Mouse (Mus musculus): ENCODE measurements at regions not wholly inside any gene's neighbourhood (a gene's known extent, or its start where the extent isn't known, plus 50 kb on each side); places are given as distances from the start of the nearest gene placed in this dataset.

DNA sequence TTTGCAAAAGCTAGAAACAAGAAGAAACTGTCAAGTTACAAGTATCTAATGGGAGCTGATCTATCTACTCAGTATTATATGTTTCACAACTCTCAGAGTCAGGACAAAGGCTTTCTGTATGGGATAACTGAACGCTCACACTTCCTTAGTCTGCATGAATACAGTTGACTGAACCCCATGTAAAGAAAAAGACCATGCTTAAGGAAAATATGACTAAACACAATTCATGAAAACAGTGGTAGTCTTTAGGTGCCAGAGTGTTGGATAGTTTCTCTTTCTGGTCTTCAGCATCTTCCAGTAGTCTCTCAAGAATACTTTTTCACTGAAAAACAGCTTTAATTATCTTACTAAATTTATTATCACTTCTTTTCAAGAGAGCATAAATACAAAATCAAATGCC, 78.7 kb upstream of the Klf6 start:
- 95% methylated on average over 1 of the region's 1 CpGs for WGBS
- H3K4me1 ChIP-seq (ENCODE audit: control insufficient read depth, insufficient read depth, low read length), result no peaks in the 10 kb centered on the region
- no peak overlapping the region for H3K27ac ChIP-seq (ENCODE audit: low read length)
- no peaks in the 10 kb centered on the region for H3K27me3 ChIP-seq (ENCODE audit: control insufficient read depth, insufficient read depth, low read depth, low read length)
- no peak overlapping the region for H3K4me2 ChIP-seq (ENCODE audit: low read length)
- ATAC-seq, result no peak
- no peaks in the 10 kb centered on the region for H3K36me3 ChIP-seq (ENCODE audit: control insufficient read depth, insufficient read depth, low read length)
- no peak overlapping the region for H3K4me3 ChIP-seq (ENCODE audit: low read depth, low read length)
- H3K9me3 ChIP-seq (replicated peaks; ENCODE audit: control insufficient read depth, low read length, poor library complexity, severe bottlenecking), result no peaks in the 10 kb centered on the region
- no peak overlapping the region for H3K9ac ChIP-seq (ENCODE audit: low read depth, low read length)

GRCm38 (mm10) chr13:5787114-5787513, 74.2 kb upstream of the Klf6 start:
- no peak overlapping the region for H3K4me2 ChIP-seq (ENCODE audit: low read length)
- no peaks in the 10 kb centered on the region for H3K36me3 ChIP-seq (ENCODE audit: control insufficient read depth, insufficient read depth, low read length)
- no peaks in the 10 kb centered on the region for H3K27me3 ChIP-seq (ENCODE audit: control insufficient read depth, insufficient read depth, low read depth, low read length)
- no peak overlapping the region for H3K27ac ChIP-seq (ENCODE audit: low read length)
- H3K4me1 ChIP-seq (ENCODE audit: control insufficient read depth, insufficient read depth, low read length), result no peaks in the 10 kb centered on the region
- no peaks in the 10 kb centered on the region for H3K9me3 ChIP-seq (replicated peaks; ENCODE audit: control insufficient read depth, low read length, poor library complexity, severe bottlenecking)
- no peak overlapping the region for H3K9ac ChIP-seq (ENCODE audit: low read depth, low read length)
- no peak overlapping the region for H3K4me3 ChIP-seq (ENCODE audit: low read depth, low read length)
- no peak for ATAC-seq

DNA sequence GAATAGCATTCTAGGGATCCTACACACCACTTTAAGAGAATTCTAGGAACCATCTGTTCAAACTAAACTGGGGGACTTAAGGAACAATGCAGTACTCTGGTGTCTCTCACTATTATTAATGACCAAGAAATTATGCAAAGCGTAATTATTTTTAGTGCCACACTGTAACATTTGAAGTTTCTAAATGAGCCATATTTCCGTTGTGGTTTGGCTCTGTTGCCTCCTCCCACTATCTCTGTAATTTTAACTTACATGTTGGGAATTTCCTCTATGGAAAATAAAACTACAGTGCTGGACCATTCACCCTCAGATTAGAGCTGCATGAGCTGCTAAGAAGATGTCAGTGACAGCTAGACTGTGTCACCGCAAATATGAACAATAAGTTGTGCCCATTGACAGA, 72.0 kb upstream of the Klf6 start:
- Histone ChIP-seq H3K36me3 (ENCODE audit: control insufficient read depth, insufficient read depth, low read length) (no peaks in the 10 kb centered on the region), H3K27me3 (ENCODE audit: control insufficient read depth, insufficient read depth, low read depth, low read length) (no peaks in the 10 kb centered on the region), H3K4me3 (ENCODE audit: low read depth, low read length) (no peak overlapping the region), H3K4me1 (ENCODE audit: control insufficient read depth, insufficient read depth, low read length) (no peaks in the 10 kb centered on the region), H3K27ac (ENCODE audit: low read length) (no peak overlapping the region), H3K9me3 (replicated peaks; ENCODE audit: control insufficient read depth, low read length, poor library complexity, severe bottlenecking) (no peaks in the 10 kb centered on the region), H3K4me2 (ENCODE audit: low read length) (no peak overlapping the region), H3K9ac (ENCODE audit: low read depth, low read length) (no peak overlapping the region)
- no peak for ATAC-seq
- WGBS, result 86% methylated on average over 3 of the region's 3 CpGs

DNA sequence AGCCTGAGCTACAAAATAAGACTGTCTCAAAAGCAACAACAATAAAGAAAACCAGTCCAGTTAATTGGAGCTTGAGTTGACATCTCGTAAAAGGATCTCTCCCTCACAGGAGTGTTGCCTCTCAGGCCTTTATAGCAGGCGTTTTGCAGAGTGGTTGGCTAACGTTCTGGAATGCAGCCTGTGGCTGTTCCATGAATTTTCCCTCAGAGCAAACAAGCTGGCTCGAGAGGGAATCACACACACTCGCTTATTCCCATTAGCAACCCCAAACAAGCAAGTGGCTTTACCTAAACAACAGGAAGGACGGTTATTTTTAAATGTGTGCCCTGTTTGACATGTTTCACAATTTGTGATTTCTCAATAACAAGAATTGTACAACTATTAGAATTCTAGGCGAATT, 59.2 kb upstream of the Klf6 start:
- ATAC-seq, result no peak

DNA sequence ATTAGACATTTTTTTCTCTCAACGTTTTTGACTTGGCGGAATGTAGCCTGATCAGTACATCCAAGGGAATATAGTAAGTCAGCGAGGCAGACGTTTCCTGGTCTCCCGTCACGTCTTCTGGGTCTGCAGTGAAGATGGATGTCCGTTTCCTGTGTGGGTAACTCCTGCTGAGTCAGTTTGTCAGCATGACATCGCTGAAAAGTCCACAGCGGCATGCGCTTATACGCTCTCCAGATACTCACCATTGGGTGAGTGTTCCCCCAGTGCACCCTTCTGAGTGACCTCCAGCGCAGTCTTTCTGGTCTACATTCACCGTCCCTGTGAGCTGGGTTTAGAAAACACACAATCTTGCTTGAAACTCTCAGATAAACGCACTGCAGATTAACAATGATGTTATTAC, 58.5 kb upstream of the Klf6 start:
- Histone ChIP-seq H3K27ac (ENCODE audit: low read length) (no peak overlapping the region), H3K27me3 (ENCODE audit: control insufficient read depth, insufficient read depth, low read depth, low read length) (no peaks in the 10 kb centered on the region), H3K9ac (ENCODE audit: low read depth, low read length) (no peak overlapping the region), H3K4me1 (ENCODE audit: control insufficient read depth, insufficient read depth, low read length) (no peaks in the 10 kb centered on the region), H3K9me3 (replicated peaks; ENCODE audit: control insufficient read depth, low read length, poor library complexity, severe bottlenecking) (no peaks in the 10 kb centered on the region), H3K4me2 (ENCODE audit: low read length) (no peak overlapping the region), H3K4me3 (ENCODE audit: low read depth, low read length) (no peak overlapping the region), H3K36me3 (ENCODE audit: control insufficient read depth, insufficient read depth, low read length) (no peaks in the 10 kb centered on the region)
- WGBS, result 78% methylated on average over 14 of the region's 14 CpGs
- ATAC-seq, result no peak

More for the DNA sequence above, 59.2 kb upstream of the Klf6 start:
- Histone ChIP-seq H3K36me3 (ENCODE audit: control insufficient read depth, insufficient read depth, low read length) (no peaks in the 10 kb centered on the region), H3K4me3 (ENCODE audit: low read depth, low read length) (no peak overlapping the region), H3K9me3 (replicated peaks; ENCODE audit: control insufficient read depth, low read length, poor library complexity, severe bottlenecking) (no peaks in the 10 kb centered on the region), H3K9ac (ENCODE audit: low read depth, low read length) (no peak overlapping the region), H3K4me1 (ENCODE audit: control insufficient read depth, insufficient read depth, low read length) (no peaks in the 10 kb centered on the region), H3K4me2 (ENCODE audit: low read length) (no peak overlapping the region), H3K27me3 (ENCODE audit: control insufficient read depth, insufficient read depth, low read depth, low read length) (no peaks in the 10 kb centered on the region), H3K27ac (ENCODE audit: low read length) (no peak overlapping the region)
- WGBS, result 57% methylated on average over 7 of the region's 7 CpGs

GRCm38 (mm10) chr13:5803540-5804380, 57.5 kb upstream of the Klf6 start:
- Histone ChIP-seq H3K9me3 (replicated peaks; ENCODE audit: control insufficient read depth, low read length, poor library complexity, severe bottlenecking) (no peaks in the 10 kb centered on the region), H3K4me3 (ENCODE audit: low read depth, low read length) (no peak overlapping the region), H3K4me1 (ENCODE audit: control insufficient read depth, insufficient read depth, low read length) (no peaks in the 10 kb centered on the region), H3K27me3 (ENCODE audit: control insufficient read depth, insufficient read depth, low read depth, low read length) (no peaks in the 10 kb centered on the region), H3K27ac (ENCODE audit: low read length) (no peak overlapping the region), H3K4me2 (ENCODE audit: low read length) (no peak overlapping the region), H3K36me3 (ENCODE audit: control insufficient read depth, insufficient read depth, low read length) (no peaks in the 10 kb centered on the region), H3K9ac (ENCODE audit: low read depth, low read length) (no peak overlapping the region)
- 10% methylated on average over 6 of the region's 6 CpGs for WGBS
- no peak for ATAC-seq

DNA sequence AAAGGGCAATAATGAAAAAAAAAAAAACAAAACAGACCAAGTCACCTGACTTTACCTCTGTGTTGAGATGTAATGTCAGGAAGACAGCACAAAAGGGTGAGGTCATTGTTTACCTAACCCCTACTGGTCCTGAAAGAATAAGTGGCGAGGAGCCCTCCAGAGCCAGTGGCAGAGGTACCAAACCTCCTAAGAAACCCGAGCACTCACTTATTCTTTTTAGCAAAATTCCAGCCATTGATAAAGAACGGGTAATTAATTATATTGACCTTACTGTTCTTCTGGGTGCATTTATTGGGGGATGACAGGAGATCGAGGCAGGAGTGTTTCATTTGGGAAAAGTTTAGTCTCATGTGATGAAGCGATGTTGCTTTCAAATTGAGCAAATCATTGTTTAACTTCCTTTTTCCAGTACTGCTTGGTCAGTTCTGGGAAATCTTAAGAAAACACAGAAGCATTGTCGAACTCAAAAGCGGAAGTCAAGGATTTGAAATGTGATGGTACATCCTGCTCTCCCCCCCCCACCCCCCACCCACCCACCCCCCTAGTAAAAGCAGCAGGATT, 56.8 kb upstream of the Klf6 start:
- Histone ChIP-seq H3K4me2 (ENCODE audit: low read length) (no peak overlapping the region), H3K9ac (ENCODE audit: low read depth, low read length) (no peak overlapping the region), H3K9me3 (replicated peaks; ENCODE audit: control insufficient read depth, low read length, poor library complexity, severe bottlenecking) (no peaks in the 10 kb centered on the region), H3K4me3 (ENCODE audit: low read depth, low read length) (no peak overlapping the region), H3K27me3 (ENCODE audit: control insufficient read depth, insufficient read depth, low read depth, low read length) (no peaks in the 10 kb centered on the region), H3K36me3 (ENCODE audit: control insufficient read depth, insufficient read depth, low read length) (no peaks in the 10 kb centered on the region), H3K4me1 (ENCODE audit: control insufficient read depth, insufficient read depth, low read length) (no peaks in the 10 kb centered on the region), H3K27ac (ENCODE audit: low read length) (no peak overlapping the region)
- ATAC-seq, result no peak
- WGBS, result 27% methylated on average over 7 of the region's 7 CpGs

DNA sequence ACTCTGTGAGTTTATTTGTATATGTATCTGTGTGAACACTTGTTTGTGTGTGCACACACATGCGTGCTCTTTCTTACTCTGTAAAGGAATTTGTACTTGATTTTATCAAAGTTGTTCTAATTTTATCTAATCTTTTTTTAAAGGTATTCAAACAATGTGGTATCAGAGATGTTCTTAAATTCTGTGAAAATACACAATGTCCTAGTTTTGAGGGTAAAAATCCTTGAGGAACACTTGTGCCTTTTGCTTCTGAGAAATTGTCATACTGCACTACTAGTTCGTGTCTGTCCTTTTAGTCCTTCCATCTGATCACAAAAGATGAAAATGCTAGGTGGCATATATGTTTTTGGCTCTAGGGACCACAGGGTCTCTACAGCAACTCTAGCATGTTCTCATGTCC, 52.9 kb upstream of the Klf6 start:
- Histone ChIP-seq H3K4me1 (ENCODE audit: control insufficient read depth, insufficient read depth, low read length) (no peaks in the 10 kb centered on the region), H3K9me3 (replicated peaks; ENCODE audit: control insufficient read depth, low read length, poor library complexity, severe bottlenecking) (no peaks in the 10 kb centered on the region), H3K4me2 (ENCODE audit: low read length) (no peak overlapping the region), H3K4me3 (ENCODE audit: low read depth, low read length) (no peak overlapping the region), H3K36me3 (ENCODE audit: control insufficient read depth, insufficient read depth, low read length) (no peaks in the 10 kb centered on the region), H3K27ac (ENCODE audit: low read length) (no peak overlapping the region), H3K9ac (ENCODE audit: low read depth, low read length) (no peak overlapping the region), H3K27me3 (ENCODE audit: control insufficient read depth, insufficient read depth, low read depth, low read length) (no peaks in the 10 kb centered on the region)
- no peak for ATAC-seq
- WGBS, result 87% methylated on average over 2 of the region's 2 CpGs

Data from midbrain, embryonic 16.5 days (tissue).